Mouse (Mus musculus) cerebellum, postnatal 25 days (tissue): ENCODE results near the gene Rasip1.

ENCODE experiments used
- DNase-seq, 2 experiments: peaks; one replicate each; pipeline ENCODE4 v3.0.0; 2021; ENCODE audit warnings: mixed read lengths in 2 of 2

Gene Rasip1

GRCm38 (mm10) chr7:45686841-45687240 lies 59.6 kb downstream of the Rasip1 start:
- DNase-seq: no peak
